Mouse (Mus musculus) ES-E14 (cell line): Measurements from ENCODE around the gene Tle2.

Source experiments
- CHD2 ChIP-seq: IDR thresholded peaks from 2 replicates; pipeline ENCODE4 v1.6.1; 2014; ENCODE audit warnings: mild to moderate bottlenecking, low read depth, low read length, inconsistent platforms
- HCFC1 ChIP-seq: IDR thresholded peaks from 2 replicates; pipeline ENCODE4 v1.6.1; 2012; ENCODE audit warnings: low read length, inconsistent platforms, borderline replicate concordance; ENCODE audit not compliant: insufficient read depth
- ZC3H11A ChIP-seq: IDR thresholded peaks from 2 replicates; pipeline ENCODE4 v1.6.1; 2012; ENCODE audit warnings: low read depth, mild to moderate bottlenecking, inconsistent platforms, low read length, borderline replicate concordance
- ZNF384 ChIP-seq: IDR thresholded peaks from 2 replicates; pipeline ENCODE4 v1.6.1; 2012; ENCODE audit warnings: low read depth, low read length, inconsistent platforms

- TF ChIP-seq CHD2 (no peak), HCFC1 (no peak), ZNF384 (no peak), ZC3H11A (no peak)
These were observed 23.0 kb downstream of the Tle2 start for GRCm38 (mm10) chr10:81597137-81597950.
